Mouse (Mus musculus): ENCODE measurements around the gene Pan3. TPM values are rescaled to one million over a fixed set of nuclear protein-coding genes. Genes with fewer than 3 reads are reported as not detected.
"Not testable (repeated sequence)": the region's sequence is repeated elsewhere in the genome, so short reads cannot be mapped to it uniquely, and the experiment has no call there.

Pan3 gene
- polyA plus RNA-seq, 3 experiments from 2014 or later, result 147 to 215 (median 207) TPM

GRCm38 (mm10) chr5:147489226-147489625 is 59.3 kb downstream of the Pan3 start:
- ATAC-seq, result no peak

GRCm38 (mm10) chr5:147490907-147491306 is 60.9 kb downstream of the Pan3 start:
- ATAC-seq, result no peak

- no peak for ATAC-seq
Observed at GRCm38 (mm10) chr5:147492511-147492910, 62.5 kb downstream of the Pan3 start.

- no peak for ATAC-seq
Observed at GRCm38 (mm10) chr5:147493205-147493604, 63.2 kb downstream of the Pan3 start.

- no peak for ATAC-seq
Observed at GRCm38 (mm10) chr5:147493685-147494084, 63.7 kb downstream of the Pan3 start.

GRCm38 (mm10) chr5:147494388-147494787 is 64.4 kb downstream of the Pan3 start:
- ATAC-seq, result no peak

- ATAC-seq, result no peak
Observed at GRCm38 (mm10) chr5:147494791-147495376, 64.9 kb downstream of the Pan3 start.

- no peak for ATAC-seq
Observed at GRCm38 (mm10) chr5:147495961-147496360, 66.0 kb downstream of the Pan3 start.

GRCm38 (mm10) chr5:147496921-147497320 is 67.0 kb downstream of the Pan3 start:
- no peak for ATAC-seq

GRCm38 (mm10) chr5:147497714-147498113 is 67.8 kb downstream of the Pan3 start:
- ATAC-seq, result no peak

- ATAC-seq, result no peak
Observed at GRCm38 (mm10) chr5:147501456-147501998, 71.6 kb downstream of the Pan3 start.

GRCm38 (mm10) chr5:147502921-147503320 is 73.0 kb downstream of the Pan3 start:
- ATAC-seq, result no peak

- no peak for ATAC-seq
Observed at GRCm38 (mm10) chr5:147511350-147511749, 81.4 kb downstream of the Pan3 start.

GRCm38 (mm10) chr5:147527006-147527405 is 97.0 kb downstream of the Pan3 start:
- no peak for ATAC-seq

GRCm38 (mm10) chr5:147527788-147528187 is 97.8 kb downstream of the Pan3 start:
- ATAC-seq, result no peak

GRCm38 (mm10) chr5:147532031-147532430 is 102.1 kb downstream of the Pan3 start:
- ATAC-seq, result no peak

- no peak for ATAC-seq
Observed at GRCm38 (mm10) chr5:147539409-147539808, 109.4 kb downstream of the Pan3 start.

- no peak for ATAC-seq
Observed at GRCm38 (mm10) chr5:147539815-147540214, 109.9 kb downstream of the Pan3 start.

- ATAC-seq, result no peak
Observed at GRCm38 (mm10) chr5:147542291-147542690, 112.3 kb downstream of the Pan3 start.

- no peak for ATAC-seq
Observed at GRCm38 (mm10) chr5:147545731-147546241, 115.8 kb downstream of the Pan3 start.

GRCm38 (mm10) chr5:147549016-147549755 is 119.2 kb downstream of the Pan3 start:
- ATAC-seq, result no peak

GRCm38 (mm10) chr5:147551879-147552627 is 122.1 kb downstream of the Pan3 start:
- ATAC-seq, result no peak

GRCm38 (mm10) chr5:147557641-147558040 is 127.7 kb downstream of the Pan3 start:
- not testable (repeated sequence) for ATAC-seq

All from inflammation-experienced regulatory T-cells, adult 6 months (primary cell).